Mouse (Mus musculus) embryonic facial prominence, embryonic 12.5 days (tissue): ENCODE results near the gene Pcbp3. TPM values are rescaled to one million over a fixed set of nuclear protein-coding genes. Genes with fewer than 3 reads are reported as not detected.

Source experiments
- ATAC-seq: fragments of 200-750 bp; cut with Nextera tagmentation; 2 replicates; pipeline ENCODE4 v1.8.0; 2017; ENCODE audit not compliant: insufficient number of reproducible peaks, insufficient read depth, low FRiP score, low TSS enrichment
- H3K27ac ChIP-seq: fragments of 300-500 bp; sonication (generic); 2 replicates; pipeline ENCODE4 v1.5.1; 2016; ENCODE audit warnings: mild to moderate bottlenecking
- H3K27me3 ChIP-seq: fragments of 300-500 bp; sonication (generic); 2 replicates; pipeline ENCODE4 v1.6.1; 2016; ENCODE audit warnings: mild to moderate bottlenecking, moderate library complexity
- H3K36me3 ChIP-seq: fragments of 300-500 bp; sonication (generic); 2 replicates; pipeline ENCODE4 v1.6.1; 2016; ENCODE audit warnings: mild to moderate bottlenecking
- H3K4me1 ChIP-seq: fragments of 300-500 bp; sonication (generic); 2 replicates; pipeline ENCODE4 v1.6.1; 2016
- H3K4me2 ChIP-seq: fragments of 300-500 bp; sonication (generic); replicated peaks from 2 replicates; pipeline ENCODE4 v1.6.1; 2016; ENCODE audit warnings: mild to moderate bottlenecking, moderate library complexity
- H3K4me3 ChIP-seq: fragments of 300-500 bp; sonication (generic); 2 replicates; pipeline ENCODE4 v1.5.1; 2016; ENCODE audit warnings: mild to moderate bottlenecking
- H3K9ac ChIP-seq: fragments of 300-500 bp; sonication (generic); 2 replicates; pipeline ENCODE4 v1.6.1; 2016; ENCODE audit warnings: mild to moderate bottlenecking, moderate library complexity
- H3K9me3 ChIP-seq: fragments of 300-500 bp; sonication (generic); 2 replicates; pipeline ENCODE4 v1.6.1; 2016; ENCODE audit warnings: mild to moderate bottlenecking, moderate library complexity
- WGBS: fragments of 180-500 bp; shearing (Covaris S2); methylation state at CpG from one replicate; pipeline ENCODE4 v1.1.7; 2016; 5-methylcytosine and 5-hydroxymethylcytosine counted together
- polyA plus RNA-seq: library from polyadenylated mRNA; unstranded; fragments of >200 nt; fragmentation: Nextera tagmentation; extraction: Ambion mirVana; gene quantifications from 2 replicates; pipeline ENCODE4 v1.2.1, GENCODE M21; 2016

The Pcbp3 gene
- polyA plus RNA-seq, result 52.5 and 53.1 TPM in 2 replicates

GRCm38 (mm10) chr10:76961790-76962489, at the start of gene Pcbp3:
Pcbp3 (minus strand) TSS chr10:76961887.
- WGBS, result 2% methylated on average over 62 of the region's 62 CpGs
- peak within 1 kb of the TSS; percentile 64 for H3K4me3 ChIP-seq
- H3K4me1 ChIP-seq, result peaks cover 37% of the 10 kb centered on the region
- ATAC-seq, result peak; percentile 94
- peak within 1 kb of the TSS; percentile 7; the same call in 1 of the 2 replicates for H3K27ac ChIP-seq
- H3K36me3 ChIP-seq, result no peaks in the 10 kb centered on the region
- peak within 1 kb of the TSS; percentile 97 for H3K4me2 ChIP-seq
- peak within 1 kb of the TSS; percentile 79 for H3K9ac ChIP-seq
- H3K9me3 ChIP-seq, result no peaks in the 10 kb centered on the region
- H3K27me3 ChIP-seq, result no peaks in the 10 kb centered on the region

GRCm38 (mm10) chr10:77008698-77009097, 47.0 kb upstream of the Pcbp3 start:
- Histone ChIP-seq H3K9me3 (no peaks in the 10 kb centered on the region), H3K4me2 (no peak overlapping the region), H3K4me1 (peaks cover 19% of the 10 kb centered on the region), H3K27me3 (no peaks in the 10 kb centered on the region), H3K36me3 (no peaks in the 10 kb centered on the region), H3K27ac (0 out of 2 replicates have a peak overlapping the region, but pooled peaks have one; percentile 46), H3K4me3 (no peak overlapping the region), H3K9ac (no peak overlapping the region)
- no peak for ATAC-seq
- WGBS, result 76% methylated on average over 2 of the region's 3 CpGs

DNA sequence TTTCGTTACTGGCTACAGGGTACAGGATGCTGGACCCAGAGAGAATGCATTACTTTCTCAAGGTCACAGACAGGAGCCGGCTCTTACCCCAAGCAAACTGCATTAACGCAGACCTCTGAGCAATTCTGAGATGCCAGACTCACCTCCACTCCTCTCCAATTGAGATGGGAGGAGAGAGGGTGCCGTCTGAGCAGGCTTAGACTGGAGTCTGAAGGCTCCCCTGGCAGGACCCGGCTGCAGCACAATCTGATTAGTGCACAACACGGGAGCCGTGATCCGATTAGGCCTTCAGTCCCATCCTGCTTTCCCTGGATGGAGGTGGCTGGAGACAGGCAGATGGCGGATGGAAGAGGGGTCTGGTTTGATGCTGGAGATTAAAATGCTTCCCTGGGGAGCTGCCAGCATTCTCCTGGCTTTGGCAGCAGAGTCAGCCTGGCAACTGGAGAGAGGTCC, 46.4 kb upstream of the Pcbp3 start:
- H3K4me1 ChIP-seq, result peaks cover 19% of the 10 kb centered on the region
- H3K4me3 ChIP-seq, result no peak overlapping the region
- no peak overlapping the region for H3K9ac ChIP-seq
- WGBS, result 18% methylated on average over 9 of the region's 9 CpGs
- no peak overlapping the region for H3K4me2 ChIP-seq
- H3K27ac ChIP-seq, result peak overlapping the region; percentile 46; the same call in 1 of the 2 replicates
- no peaks in the 10 kb centered on the region for H3K9me3 ChIP-seq
- no peak for ATAC-seq
- H3K36me3 ChIP-seq, result no peaks in the 10 kb centered on the region
- H3K27me3 ChIP-seq, result no peaks in the 10 kb centered on the region

DNA sequence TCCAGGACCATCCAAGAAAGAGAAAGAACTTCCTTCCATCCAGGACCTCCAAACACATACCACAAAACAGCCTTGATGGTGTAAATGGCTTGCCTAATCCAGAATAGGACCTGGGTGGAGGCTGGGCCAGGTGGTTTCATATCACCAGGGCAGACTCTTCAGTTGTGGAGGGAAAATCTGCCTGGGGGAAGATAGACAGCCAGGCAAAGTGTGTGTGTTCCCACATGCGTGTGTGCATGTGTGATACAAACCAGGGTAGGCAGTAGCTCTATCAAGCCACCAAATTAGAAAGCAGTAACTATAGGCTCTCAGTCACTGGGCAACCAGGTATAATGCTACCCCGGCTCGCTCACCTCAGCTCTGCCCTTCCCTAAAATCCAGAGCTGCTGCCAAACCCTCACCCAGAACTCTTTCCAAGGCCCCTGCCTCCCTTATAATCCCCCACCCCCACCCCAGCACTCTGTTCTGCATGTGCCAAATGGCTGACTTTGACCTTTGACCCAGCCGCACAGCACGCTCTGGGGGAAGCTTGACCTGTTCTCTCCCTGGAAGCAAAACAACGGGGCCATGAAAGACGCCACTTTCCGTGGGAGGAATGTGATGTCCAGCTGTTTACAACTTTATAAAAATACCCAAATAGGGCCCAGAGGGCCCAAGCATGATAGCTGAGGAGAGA, 45.9 kb upstream of the Pcbp3 start:
- no peak for ATAC-seq
- no peaks in the 10 kb centered on the region for H3K36me3 ChIP-seq
- H3K4me1 ChIP-seq, result peaks cover 19% of the 10 kb centered on the region
- H3K4me2 ChIP-seq, result no peak overlapping the region
- no peak overlapping the region for H3K9ac ChIP-seq
- no peaks in the 10 kb centered on the region for H3K27me3 ChIP-seq
- H3K4me3 ChIP-seq, result no peak overlapping the region
- peak overlapping the region; percentile 46; the same call in 1 of the 2 replicates for H3K27ac ChIP-seq
- H3K9me3 ChIP-seq, result no peaks in the 10 kb centered on the region
- 32% methylated on average over 8 of the region's 8 CpGs for WGBS

DNA sequence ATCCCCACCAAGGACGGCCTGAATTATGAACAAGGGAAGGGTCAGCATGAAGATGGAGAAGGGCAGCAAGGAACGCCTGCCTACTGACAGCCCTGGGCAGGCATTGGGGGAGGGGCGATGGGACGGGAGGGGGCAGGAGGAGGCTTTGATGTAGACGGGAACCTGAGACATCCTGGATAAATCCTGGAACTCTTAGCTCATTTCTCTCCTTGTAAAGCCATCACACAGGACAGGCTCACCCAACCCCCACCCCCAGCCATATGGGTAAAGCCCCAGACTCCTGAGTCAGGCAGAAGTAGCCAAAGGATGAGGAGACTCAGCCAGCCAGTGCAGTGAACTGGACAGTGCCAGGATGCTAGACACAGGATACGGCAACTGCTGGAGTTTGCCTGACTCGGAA, 43.2 kb upstream of the Pcbp3 start:
- H3K9me3 ChIP-seq, result no peaks in the 10 kb centered on the region
- no peak overlapping the region for H3K4me3 ChIP-seq
- H3K27ac ChIP-seq, result peak overlapping the region; percentile 46; the same call in 1 of the 2 replicates
- H3K4me2 ChIP-seq, result no peak overlapping the region
- H3K9ac ChIP-seq, result no peak overlapping the region
- H3K27me3 ChIP-seq, result no peaks in the 10 kb centered on the region
- WGBS, result 20% methylated on average over 7 of the region's 7 CpGs
- no peaks in the 10 kb centered on the region for H3K36me3 ChIP-seq
- peaks cover 19% of the 10 kb centered on the region for H3K4me1 ChIP-seq
- ATAC-seq, result no peak

DNA sequence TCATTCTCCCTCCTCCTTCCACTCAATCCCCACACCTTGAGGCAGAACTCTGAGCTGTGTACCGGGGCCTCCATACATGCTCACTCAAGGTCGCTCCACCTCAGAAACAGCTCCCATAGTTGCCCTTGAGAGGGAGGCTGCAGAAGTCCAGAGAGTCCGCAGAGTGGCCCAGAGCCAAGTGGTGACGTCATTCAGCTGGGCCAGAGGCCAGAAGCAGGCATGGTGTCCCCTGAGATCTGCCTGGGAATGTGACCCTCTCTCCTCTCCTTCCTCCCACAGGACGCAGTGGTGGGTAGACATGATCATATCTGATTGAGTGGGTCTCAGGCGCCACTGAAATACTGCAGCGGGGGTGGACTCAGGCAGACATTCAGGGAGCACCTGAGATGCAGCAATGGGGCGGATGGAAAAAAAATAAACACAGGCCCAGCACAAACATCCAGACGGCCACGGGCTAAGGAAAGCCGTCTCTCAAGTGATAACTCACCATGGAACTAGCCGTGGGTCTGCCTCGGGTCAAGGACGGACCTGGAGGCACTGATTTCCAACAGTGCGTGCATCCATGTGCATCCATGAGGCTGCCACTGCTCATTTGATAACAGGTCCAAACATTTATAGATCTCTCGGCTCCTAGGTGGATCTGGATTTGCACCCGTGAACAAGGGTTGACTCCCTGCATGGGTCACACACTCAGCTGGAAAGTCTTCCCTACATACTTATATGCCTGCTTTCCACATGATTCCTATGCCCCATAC, 36.2 kb upstream of the Pcbp3 start:
- H3K36me3 ChIP-seq, result no peaks in the 10 kb centered on the region
- peaks cover 5% of the 10 kb centered on the region; the same call in 1 of the 2 replicates for H3K4me1 ChIP-seq
- WGBS, result 64% methylated on average over 17 of the region's 17 CpGs
- H3K27ac ChIP-seq, result no peak overlapping the region
- H3K9ac ChIP-seq, result no peak overlapping the region
- no peak overlapping the region for H3K4me2 ChIP-seq
- no peak for ATAC-seq
- no peaks in the 10 kb centered on the region for H3K9me3 ChIP-seq
- H3K4me3 ChIP-seq, result no peak overlapping the region
- no peaks in the 10 kb centered on the region for H3K27me3 ChIP-seq

GRCm38 (mm10) chr10:76992456-76992855, 30.8 kb upstream of the Pcbp3 start:
- no peak for ATAC-seq
- no peak overlapping the region for H3K27ac ChIP-seq
- H3K4me2 ChIP-seq, result no peak overlapping the region
- H3K4me1 ChIP-seq, result peaks cover 7% of the 10 kb centered on the region
- H3K36me3 ChIP-seq, result no peaks in the 10 kb centered on the region
- WGBS, result 64% methylated on average over 3 of the region's 3 CpGs
- no peaks in the 10 kb centered on the region for H3K27me3 ChIP-seq
- no peaks in the 10 kb centered on the region for H3K9me3 ChIP-seq
- no peak overlapping the region for H3K4me3 ChIP-seq
- no peak overlapping the region for H3K9ac ChIP-seq

DNA sequence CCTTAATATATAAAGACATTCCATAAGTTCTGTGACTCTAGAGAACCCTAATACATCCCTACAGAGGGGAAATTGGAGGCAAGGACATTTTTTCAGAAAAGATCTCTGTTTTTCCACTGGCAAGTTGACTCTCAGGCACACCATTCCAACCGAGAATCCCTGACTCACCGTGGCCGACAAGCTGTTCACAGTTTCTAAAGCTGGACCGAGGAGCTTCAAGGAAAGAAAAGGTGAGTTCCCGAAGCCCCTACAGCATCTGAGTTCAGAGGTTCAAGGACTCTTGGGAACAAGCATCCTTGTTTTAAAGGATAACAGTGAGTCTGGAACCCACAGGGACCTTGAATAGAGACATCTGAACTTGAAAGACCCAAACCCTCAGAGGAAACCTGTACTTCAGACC, 26.9 kb upstream of the Pcbp3 start:
- Histone ChIP-seq H3K9ac (no peak overlapping the region), H3K9me3 (no peaks in the 10 kb centered on the region), H3K27me3 (no peaks in the 10 kb centered on the region), H3K4me3 (no peak overlapping the region), H3K4me2 (no peak overlapping the region), H3K36me3 (no peaks in the 10 kb centered on the region), H3K27ac (no peak overlapping the region), H3K4me1 (peaks cover 7% of the 10 kb centered on the region)
- ATAC-seq, result no peak
- 90% methylated on average over 5 of the region's 5 CpGs for WGBS

DNA sequence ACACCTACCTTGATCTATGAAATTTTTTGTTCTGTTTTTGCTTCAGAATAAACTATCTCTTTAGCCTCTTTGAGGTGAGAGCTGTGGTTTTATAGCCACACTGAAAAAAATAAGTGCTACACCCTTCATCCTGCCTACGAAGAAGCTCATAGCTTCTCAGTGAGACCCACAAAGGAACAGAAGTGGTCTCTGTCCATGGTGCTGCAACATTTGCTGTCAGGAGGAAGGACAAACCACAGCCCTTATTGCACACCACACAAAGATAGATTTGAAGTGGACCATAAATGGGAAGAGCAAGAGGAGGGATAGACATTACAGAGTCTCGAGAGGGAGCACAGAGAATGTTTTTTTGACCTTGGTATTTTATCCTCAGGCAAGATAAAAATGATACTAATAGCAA, 16.4 kb upstream of the Pcbp3 start:
- no peak overlapping the region for H3K4me3 ChIP-seq
- no peaks in the 10 kb centered on the region for H3K36me3 ChIP-seq
- H3K27me3 ChIP-seq, result no peaks in the 10 kb centered on the region
- H3K4me2 ChIP-seq, result no peak overlapping the region
- peaks cover 22% of the 10 kb centered on the region for H3K4me1 ChIP-seq
- H3K27ac ChIP-seq, result no peak overlapping the region
- ATAC-seq, result no peak
- WGBS, result 43% methylated on average over 2 of the region's 2 CpGs
- no peaks in the 10 kb centered on the region for H3K9me3 ChIP-seq
- no peak overlapping the region for H3K9ac ChIP-seq

GRCm38 (mm10) chr10:76976699-76977098, 15.0 kb upstream of the Pcbp3 start:
- Histone ChIP-seq H3K27ac (no peak overlapping the region), H3K9ac (no peak overlapping the region), H3K27me3 (no peaks in the 10 kb centered on the region), H3K36me3 (no peaks in the 10 kb centered on the region), H3K9me3 (no peaks in the 10 kb centered on the region), H3K4me3 (no peak overlapping the region), H3K4me2 (no peak overlapping the region), H3K4me1 (peaks cover 25% of the 10 kb centered on the region)
- WGBS, result 13% methylated on average over 4 of the region's 4 CpGs
- ATAC-seq, result no peak

GRCm38 (mm10) chr10:76973797-76974436, 12.2 kb upstream of the Pcbp3 start:
- WGBS, result 21% methylated on average over 15 of the region's 15 CpGs
- Histone ChIP-seq H3K4me1 (peaks cover 25% of the 10 kb centered on the region), H3K27ac (no peak overlapping the region), H3K4me2 (peak overlapping the region; percentile 28), H3K36me3 (no peaks in the 10 kb centered on the region), H3K9ac (no peak overlapping the region), H3K27me3 (no peaks in the 10 kb centered on the region), H3K4me3 (no peak overlapping the region), H3K9me3 (no peaks in the 10 kb centered on the region)
- ATAC-seq, result no peak
